Mouse (Mus musculus) embryonic stem cell, embryonic (primary cell): ENCODE results near the gene Sept14.

Experiments used
- CTCF ChIA-PET, 4 experiments: fragments of 300-600 bp in 2 of 4; fragments of 350-600 bp in 2 of 4; sonication (Branson Sonifier 250); formaldehyde crosslinking; loops; one replicate each; lab custom pipeline; 2022; ENCODE audit warnings: inconsistent platforms in 2 of 4; lab: Charles Lee
- POLR2A ChIA-PET, 4 experiments: fragments of 300-600 bp in 2 of 4; fragments of 350-600 bp in 2 of 4; sonication (Branson Sonifier 250); formaldehyde crosslinking; loops; one replicate each; lab custom pipeline; 2022; ENCODE audit warnings: antibody characterized with exemption in 4 of 4, inconsistent platforms in 1 of 4; lab: Charles Lee

Sept14 gene

DNA sequence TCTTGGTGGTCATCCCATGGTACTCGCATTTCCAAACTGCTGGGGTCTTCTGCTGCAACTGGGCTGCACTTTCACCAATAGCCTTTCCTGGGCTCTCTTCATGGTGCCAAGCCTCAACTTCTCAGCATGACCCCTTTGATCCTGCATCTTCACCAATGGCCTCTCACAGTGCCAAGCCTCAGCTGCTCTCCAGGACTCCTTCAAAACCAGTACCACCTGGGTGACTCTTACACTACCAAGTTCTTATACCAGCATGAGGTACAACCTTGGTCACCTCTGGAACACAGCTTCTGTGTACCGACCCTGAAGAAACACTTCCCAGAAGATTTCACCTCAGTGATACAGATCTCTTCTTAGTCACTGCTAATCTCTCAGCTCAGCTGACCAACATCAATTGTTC lies at the start of gene Sept14:
Gene Sept14, minus strand, starts transcription at position 101 of the 400 bp plus-strand sequence.
- ChIA-PET POLR2A (interaction anchor here in 3 of 4 experiments (0.6 to 1.6 kb wide), 3 partner anchors 17 to 348 kb away, joined by 3 to 5 read pairs (median 5); partner anchors contain the start of gene Nipsnap2 (in 1 of the 3)), CTCF (interaction anchor here in 1 of 4 experiments (0.8 to 1.2 kb wide), 2 partner anchors 17 kb away, joined by 3 read pairs; partner anchors contain the start of gene Nipsnap2)

DNA sequence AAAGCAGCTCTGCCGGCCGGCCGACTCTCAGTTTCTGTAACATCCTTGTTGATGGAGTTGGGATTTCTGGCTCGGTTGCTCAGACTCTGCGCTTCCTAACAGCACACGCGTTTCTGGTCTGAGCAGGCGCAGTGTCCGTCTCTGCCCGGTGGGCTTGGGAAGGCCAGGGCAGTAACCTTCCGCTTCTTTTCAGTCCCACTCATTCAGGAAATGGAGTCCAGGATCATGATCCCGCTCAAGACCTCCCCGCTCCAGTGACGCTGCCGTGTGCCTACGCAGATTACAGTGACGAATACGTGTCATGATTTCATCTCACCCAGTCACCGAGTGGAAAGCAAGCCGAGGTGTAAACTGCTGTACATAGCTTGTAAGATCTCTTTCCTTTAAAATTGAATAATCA lies 48.6 kb upstream of the Sept14 start:
- POLR2A ChIA-PET, result interaction anchor here (0.6 to 5.3 kb wide), 27 partner anchors 8 to 810 kb away, joined by 3 to 30 read pairs (median 3); partner anchors contain the start of genes Chchd2 (in 2 of the 4), Mmp17 (in 1 of the 4), Nipsnap2 (in 1 of the 4) and Sumf2 (in 1 of the 4)
- CTCF ChIA-PET, result interaction anchor here in 2 of 4 experiments (0.7 to 1.5 kb wide), 6 partner anchors 16 to 776 kb away, joined by 3 to 11 read pairs (median 4); no protein-coding TSS in a partner anchor

GRCm38 (mm10) chr5:129744050-129744449 lies 35.7 kb upstream of the Sept14 start:
- ChIA-PET POLR2A (interaction anchor here in 2 of 4 experiments (0.5 to 2.3 kb wide), 6 partner anchors 13 to 156 kb away, joined by 3 to 9 read pairs (median 4); partner anchors contain the start of genes Chchd2 (in 2 of the 2) and Nipsnap2 (in 1 of the 2)), CTCF (interaction anchor here in 1 of 4 experiments (0.7 to 0.8 kb wide), 2 partner anchors 38 to 133 kb away, joined by 3 to 4 read pairs; no protein-coding TSS in a partner anchor)

DNA sequence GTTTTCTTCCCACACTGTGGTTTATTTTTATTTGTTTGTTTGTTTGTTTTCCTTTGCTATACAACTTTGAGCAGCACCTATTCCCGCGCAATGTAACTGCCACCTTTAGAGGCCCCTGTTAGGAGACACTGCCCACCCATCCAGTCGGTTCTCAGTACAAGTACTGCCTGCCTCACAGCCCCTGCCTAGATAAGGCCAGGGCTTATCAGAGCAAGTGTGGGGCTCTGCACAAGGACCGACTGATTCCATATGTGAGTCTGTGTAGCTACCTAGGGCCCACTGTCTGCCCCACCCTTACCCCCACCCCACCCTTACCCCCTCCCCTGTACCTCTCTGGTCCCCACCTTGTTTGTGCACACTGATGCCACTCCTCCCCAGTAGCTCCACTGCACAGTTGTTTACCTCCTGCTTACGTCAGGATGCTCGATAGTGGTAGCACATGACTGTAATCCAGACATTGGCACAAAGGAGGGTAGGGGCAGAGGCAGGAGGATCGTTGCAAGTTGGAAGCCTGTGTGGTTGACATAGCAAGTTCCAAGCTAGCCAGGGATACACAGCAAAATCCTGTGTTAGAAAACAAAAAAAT lies 34.7 kb upstream of the Sept14 start:
- POLR2A ChIA-PET, result interaction anchor here in 1 of 4 experiments (0.6 to 2.3 kb wide), 3 partner anchors 37 to 373 kb away, joined by 3 to 9 read pairs (median 4); partner anchors contain the start of gene Chchd2
- CTCF ChIA-PET, result interaction anchor here in 2 of 4 experiments (0.8 to 0.9 kb wide), 2 partner anchors 15 to 25 kb away, joined by 3 read pairs; no protein-coding TSS in a partner anchor

GRCm38 (mm10) chr5:129740976-129741375 lies 32.7 kb upstream of the Sept14 start:
- CTCF ChIA-PET, result interaction anchor here (0.6 to 2.3 kb wide), 9 partner anchors 10 to 295 kb away, joined by 3 to 18 read pairs (median 4); partner anchors contain the start of gene Nipsnap2 (in 2 of the 4)
- POLR2A ChIA-PET, result interaction anchor here in 3 of 4 experiments (0.8 to 2.2 kb wide), 4 partner anchors 13 to 146 kb away, joined by 3 to 9 read pairs (median 4); partner anchors contain the start of genes Chchd2 (in 1 of the 3) and Nipsnap2 (in 1 of the 3)

DNA sequence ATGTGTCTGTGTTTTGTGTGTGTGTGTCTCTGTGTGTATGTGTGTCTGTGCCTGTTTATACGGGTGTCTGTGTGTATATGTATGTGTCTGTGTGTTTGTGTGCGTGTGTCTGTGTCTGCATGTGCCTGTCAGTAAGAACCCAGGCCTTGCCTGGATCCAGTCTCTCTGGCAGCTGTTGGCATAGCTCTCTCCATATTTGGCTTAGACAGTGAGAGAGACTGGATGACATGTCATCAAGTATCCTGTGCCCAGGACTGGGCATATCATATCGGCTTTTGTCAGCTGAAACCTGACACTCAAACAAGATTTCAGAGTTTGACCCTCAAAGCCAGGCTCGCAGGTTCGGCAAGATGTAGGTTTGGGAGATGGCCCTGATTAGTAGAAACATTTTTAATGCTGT lies 22.7 kb upstream of the Sept14 start:
- ChIA-PET POLR2A (interaction anchor here in 2 of 4 experiments (0.7 to 1.2 kb wide), 3 partner anchors 13 to 156 kb away, joined by 3 read pairs; partner anchors contain the start of gene Chchd2 (in 1 of the 2)), CTCF (interaction anchor here in 2 of 4 experiments (0.6 to 0.9 kb wide), 2 partner anchors 10 to 695 kb away, joined by 3 read pairs; no protein-coding TSS in a partner anchor)

- ChIA-PET CTCF (interaction anchor here in 1 of 4 experiments (0.6 kb wide), 2 partner anchors 50 to 695 kb away, joined by 3 to 6 read pairs; no protein-coding TSS in a partner anchor), POLR2A (interaction anchor here in 1 of 4 experiments (1.0 kb wide), 1 partner anchor 157 kb away, joined by 3 read pairs; the partner anchor contains the start of gene Chchd2)
Measured at GRCm38 (mm10) chr5:129730344-129730743, 22.0 kb upstream of the Sept14 start.

DNA sequence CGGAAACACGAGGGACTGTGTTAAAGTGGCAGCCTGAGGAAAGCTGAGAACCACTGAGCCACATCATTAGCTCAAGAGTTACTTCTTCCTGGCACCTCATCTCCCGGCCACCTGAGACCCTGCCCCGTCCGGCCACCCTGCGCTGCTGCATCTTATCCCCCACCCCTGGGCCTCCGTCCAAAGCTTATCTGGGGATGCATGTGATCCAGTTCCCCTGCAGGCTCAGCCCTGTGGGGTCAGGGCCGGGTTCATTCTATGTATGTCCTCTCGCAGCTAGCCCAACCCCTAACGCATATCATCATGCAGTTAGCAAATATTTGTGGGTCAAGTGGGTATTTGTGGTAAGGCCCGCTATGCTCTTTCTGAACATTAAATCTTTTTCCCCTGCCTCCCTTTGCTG lies 21.0 kb upstream of the Sept14 start:
- ChIA-PET CTCF (interaction anchor here in 2 of 4 experiments (0.5 to 1.7 kb wide), 3 partner anchors 9 to 459 kb away, joined by 3 to 4 read pairs (median 3); no protein-coding TSS in a partner anchor), POLR2A (interaction anchor here in 1 of 4 experiments (1.0 to 2.6 kb wide), 5 partner anchors 11 to 158 kb away, joined by 4 to 8 read pairs (median 4); partner anchors contain the start of gene Chchd2)

DNA sequence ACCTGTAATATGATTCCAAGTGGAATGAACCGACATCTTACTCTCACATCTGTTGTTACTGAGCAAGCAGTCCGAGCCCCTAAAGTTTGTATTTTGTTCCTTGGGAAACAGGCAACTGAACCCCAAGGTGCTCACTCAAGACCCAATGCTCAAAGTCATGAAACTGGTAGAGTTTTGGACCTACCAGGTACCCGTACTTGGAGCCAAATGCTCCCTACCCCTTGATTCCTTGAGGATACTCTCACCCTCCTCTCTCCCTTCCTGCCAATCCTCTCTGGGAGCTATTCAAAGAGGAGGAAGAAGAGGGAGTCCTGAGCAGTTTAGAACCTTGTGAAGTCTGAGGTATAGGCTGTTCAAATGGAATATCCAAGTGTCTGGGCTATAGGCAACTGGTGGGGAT lies 18.5 kb upstream of the Sept14 start:
- CTCF ChIA-PET, result interaction anchor here in 1 of 4 experiments (0.6 to 1.1 kb wide), 2 partner anchors 58 to 116 kb away, joined by 3 to 4 read pairs; no protein-coding TSS in a partner anchor
- POLR2A ChIA-PET, result interaction anchor here in 2 of 4 experiments (0.6 to 1.8 kb wide), 6 partner anchors 11 to 161 kb away, joined by 3 to 8 read pairs (median 4); partner anchors contain the start of gene Chchd2 (in 1 of the 2)

- ChIA-PET CTCF (interaction anchor here (0.6 to 2.7 kb wide), 17 partner anchors 9 to 1171 kb away, joined by 3 to 22 read pairs (median 4); no protein-coding TSS in a partner anchor), POLR2A (interaction anchor here (0.6 to 3.2 kb wide), 12 partner anchors 9 to 701 kb away, joined by 3 to 14 read pairs (median 4); partner anchors contain the start of genes Sept14 (in 1 of the 4), Sumf2 (in 1 of the 4) and Zfp11 (in 1 of the 4))
Measured at GRCm38 (mm10) chr5:129725774-129726392, 17.6 kb upstream of the Sept14 start.

GRCm38 (mm10) chr5:129724834-129725773 lies 16.8 kb upstream of the Sept14 start, which contains the start of gene Nipsnap2:
Gene Nipsnap2 (plus strand): TSS chr5:129725063.
- POLR2A ChIA-PET, result interaction anchor here (0.6 to 3.2 kb wide), 45 partner anchors 9 to 704 kb away, joined by 3 to 14 read pairs (median 4); partner anchors contain the start of genes Chchd2 (in 3 of the 4), Psph (in 2 of the 4), Sumf2 (in 2 of the 4) and Sept14 (in 1 of the 4)
- CTCF ChIA-PET, result interaction anchor here (0.5 to 2.7 kb wide), 58 partner anchors 8 to 1170 kb away, joined by 3 to 22 read pairs (median 4); partner anchors contain the start of genes Chchd2 (in 1 of the 4), Psph (in 1 of the 4), Sept14 (in 1 of the 4) and Sumf2 (in 1 of the 4)

DNA sequence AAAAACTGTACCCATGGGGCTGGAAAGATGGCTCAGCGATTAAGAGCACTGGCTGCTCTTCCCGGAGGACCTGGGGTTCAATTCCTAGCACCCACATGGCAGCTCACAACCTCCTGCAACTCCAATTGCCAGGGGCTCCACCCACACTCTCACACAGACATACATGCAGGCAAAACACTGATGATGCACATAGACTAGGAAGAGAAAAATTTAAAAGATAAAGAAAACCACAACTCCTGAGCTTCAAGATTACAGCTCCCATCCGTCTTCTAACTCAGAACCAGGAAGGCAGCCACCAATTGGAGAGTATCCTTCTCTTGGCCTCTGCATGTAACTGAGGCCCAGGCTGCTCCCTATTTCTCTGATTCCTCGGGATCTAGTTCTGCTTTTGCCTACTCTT lies 16.0 kb upstream of the Sept14 start:
- CTCF ChIA-PET, result interaction anchor here (0.5 to 2.7 kb wide), 43 partner anchors 8 to 742 kb away, joined by 3 to 22 read pairs (median 4); partner anchors contain the start of genes Chchd2 (in 1 of the 4), Mrps17 (in 1 of the 4), Psph (in 1 of the 4) and Sumf2 (in 1 of the 4)
- POLR2A ChIA-PET, result interaction anchor here in 3 of 4 experiments (0.5 to 3.2 kb wide), 38 partner anchors 8 to 703 kb away, joined by 3 to 14 read pairs (median 4); partner anchors contain the start of genes Chchd2 (in 3 of the 3), Psph (in 2 of the 3), Sbds (in 1 of the 3) and Sept14 (in 1 of the 3)

- CTCF ChIA-PET, result interaction anchor here in 3 of 4 experiments (0.7 to 1.8 kb wide), 8 partner anchors 9 to 261 kb away, joined by 3 to 11 read pairs (median 5); no protein-coding TSS in a partner anchor
- POLR2A ChIA-PET, result interaction anchor here in 1 of 4 experiments (1.6 to 1.8 kb wide), 2 partner anchors 66 to 167 kb away, joined by 3 to 5 read pairs; partner anchors contain the start of gene Chchd2
Measured at GRCm38 (mm10) chr5:129720176-129720575, 11.9 kb upstream of the Sept14 start.

DNA sequence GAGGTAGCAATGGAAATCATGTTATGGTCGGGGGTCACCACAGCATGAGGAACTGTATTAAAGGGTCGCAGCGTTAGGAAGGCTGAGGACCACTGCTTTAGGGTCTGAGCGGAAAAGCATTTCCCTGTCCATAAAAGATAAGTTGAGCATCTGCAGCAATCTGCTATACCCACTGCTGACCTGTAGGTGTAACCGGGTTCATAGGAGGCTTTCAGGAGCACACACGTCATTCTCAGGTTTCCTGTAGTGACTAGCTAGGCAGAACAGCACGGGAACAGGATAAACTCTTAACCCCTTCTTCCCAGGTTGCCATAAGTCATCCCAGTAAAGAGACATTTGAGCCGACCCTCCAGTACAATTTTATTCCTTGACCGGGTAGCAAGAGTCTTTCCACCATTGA lies 8.7 kb upstream of the Sept14 start:
- ChIA-PET POLR2A (interaction anchor here in 2 of 4 experiments (0.6 to 1.6 kb wide), 8 partner anchors 11 to 170 kb away, joined by 3 to 8 read pairs (median 4); partner anchors contain the start of genes Chchd2 (in 1 of the 2) and Psph (in 1 of the 2)), CTCF (interaction anchor here in 3 of 4 experiments (0.5 to 1.9 kb wide), 3 partner anchors 8 to 363 kb away, joined by 3 to 4 read pairs (median 4); partner anchors contain the start of gene Nipsnap2 (in 1 of the 3))

DNA sequence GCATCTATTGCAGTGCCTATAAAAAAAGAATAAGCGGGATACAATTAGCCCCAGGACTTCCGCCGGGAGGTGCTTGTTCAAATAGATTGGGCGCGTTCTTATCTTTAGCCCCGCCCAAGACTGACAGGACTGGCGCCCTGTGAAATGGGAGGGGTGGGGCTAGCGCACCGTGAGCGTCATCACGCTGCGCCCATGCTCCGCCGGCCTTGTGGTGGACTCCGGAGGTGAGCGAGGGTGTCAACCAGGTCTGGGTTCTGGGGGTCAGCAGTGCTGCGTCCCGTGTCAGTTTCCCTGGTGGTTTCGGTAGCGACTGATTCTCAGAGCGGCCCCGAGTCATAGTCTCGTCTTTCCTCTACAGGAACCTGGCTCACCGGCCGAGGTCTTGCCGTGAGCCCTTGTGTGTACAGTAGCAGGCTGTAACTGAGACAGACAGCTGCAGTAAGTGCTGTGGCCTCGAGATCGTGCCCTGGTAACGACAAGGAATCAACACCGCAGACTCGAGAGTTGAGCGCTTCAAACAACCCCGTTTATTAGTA lies 7.1 kb upstream of the Sept14 start, which contains the start of gene Mrps17:
Gene Mrps17, plus strand, starts transcription at position 172 of the 536 bp plus-strand sequence.
- CTCF ChIA-PET, result interaction anchor here in 2 of 4 experiments (0.6 to 1.1 kb wide), 2 partner anchors 9 to 828 kb away, joined by 4 to 5 read pairs; no protein-coding TSS in a partner anchor
- POLR2A ChIA-PET, result interaction anchor here in 2 of 4 experiments (0.9 to 1.5 kb wide), 4 partner anchors 9 to 64 kb away, joined by 3 to 5 read pairs (median 4); partner anchors contain the start of gene Nipsnap2 (in 1 of the 2)
